Mouse (Mus musculus) bone marrow, adult 2 months (tissue): ENCODE measurements around the gene Cenpn.

ENCODE experiments used
- CTCF ChIP-seq: fragments of 200-500 bp; IDR thresholded peaks from 2 replicates; pipeline ENCODE4 v1.5.1; 2011; ENCODE audit warnings: low read length, control low read depth; ENCODE audit not compliant: control insufficient read depth, insufficient read depth
- POLR2A ChIP-seq: fragments of 200-500 bp; IDR thresholded peaks from 2 replicates; pipeline ENCODE4 v1.6.1; 2011; ENCODE audit warnings: low read depth, mild to moderate bottlenecking, control low read depth, low read length, borderline replicate concordance; ENCODE audit not compliant: control insufficient read depth

DNA sequence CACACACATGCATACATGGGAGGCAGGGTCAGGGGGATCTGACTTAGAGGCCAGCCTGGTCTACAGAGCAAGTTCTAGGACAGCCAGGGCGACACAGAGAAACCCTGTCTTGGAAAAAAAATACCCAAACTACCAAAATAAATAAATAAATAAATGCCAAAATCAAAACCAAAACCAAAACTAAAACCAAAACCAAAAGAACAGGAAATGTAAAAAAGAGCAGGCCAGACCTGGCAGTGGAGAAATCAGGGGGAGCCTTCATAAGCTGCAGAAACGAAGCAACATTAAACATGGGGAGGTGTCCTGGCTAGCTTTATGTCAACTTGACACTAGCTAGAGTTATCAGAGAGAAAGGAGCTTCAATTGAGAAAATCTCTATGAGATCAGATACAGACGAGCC, 29.4 kb upstream of the Cenpn start:
- no peak for TF ChIP-seq POLR2A
- TF ChIP-seq CTCF = no peak
